Mouse (Mus musculus) midbrain, embryonic 16.5 days (tissue): ENCODE data around the gene Eya2. TPM values are rescaled to one million over a fixed set of nuclear protein-coding genes. Genes with fewer than 3 reads are reported as not detected.

Experiments used
- ATAC-seq: fragments of 200-750 bp; cut with Nextera tagmentation; 2 replicates; pipeline ENCODE4 v1.8.0; 2017; ENCODE audit warnings: moderate TSS enrichment
- H3K27ac ChIP-seq: fragments of 300-500 bp; sonication (generic); 2 replicates; pipeline ENCODE4 v1.5.1; 2014; ENCODE audit warnings: mild to moderate bottlenecking, low read length, mixed read lengths
- H3K27me3 ChIP-seq: fragments of 300-500 bp; sonication (generic); 2 replicates; pipeline ENCODE4 v1.6.1; 2014; ENCODE audit warnings: low read depth, low read length, mixed read lengths; ENCODE audit not compliant: control insufficient read depth, insufficient read depth
- H3K36me3 ChIP-seq: fragments of 300-500 bp; sonication (generic); 2 replicates; pipeline ENCODE4 v1.6.1; 2014; ENCODE audit warnings: mild to moderate bottlenecking, low read length, moderate library complexity, mixed read lengths; ENCODE audit not compliant: control insufficient read depth, insufficient read depth
- H3K4me1 ChIP-seq: fragments of 300-500 bp; sonication (generic); 2 replicates; pipeline ENCODE4 v1.6.1; 2014; ENCODE audit warnings: mild to moderate bottlenecking, low read length, mixed read lengths; ENCODE audit not compliant: control insufficient read depth, insufficient read depth
- H3K4me2 ChIP-seq: fragments of 300-500 bp; sonication (generic); 2 replicates; pipeline ENCODE4 v1.6.1; 2014; ENCODE audit warnings: mild to moderate bottlenecking, low read length, mixed read lengths
- H3K4me3 ChIP-seq: fragments of 300-500 bp; sonication (generic); 2 replicates; pipeline ENCODE4 v1.5.1; 2014; ENCODE audit warnings: low read depth, mild to moderate bottlenecking, low read length, moderate library complexity, mixed read lengths
- H3K9ac ChIP-seq: fragments of 300-500 bp; sonication (generic); 2 replicates; pipeline ENCODE4 v1.6.1; 2014; ENCODE audit warnings: low read depth, low read length, mixed read lengths
- H3K9me3 ChIP-seq: fragments of 300-500 bp; sonication (generic); replicated peaks from 2 replicates; pipeline ENCODE4 v1.6.1; 2014; ENCODE audit warnings: mild to moderate bottlenecking, low read length, mixed read lengths; ENCODE audit not compliant: control insufficient read depth, poor library complexity, severe bottlenecking
- WGBS: fragments of 180-500 bp; shearing (Covaris S2); extraction: QIAGEN DNeasy Blood & Tissue Kit; methylation state at CpG from one replicate; pipeline ENCODE4 v1.1.7; 2014; 5-methylcytosine and 5-hydroxymethylcytosine counted together
- polyA plus RNA-seq: library from polyadenylated mRNA; unstranded; fragments of >200 nt; fragmentation: Nextera tagmentation; extraction: Ambion mirVana; gene quantifications from 2 replicates; pipeline ENCODE4 v1.2.1, GENCODE M21; 2015

The Eya2 gene
- polyA plus RNA-seq, 1 experiment from 2014 or later = 3.6 TPM

DNA sequence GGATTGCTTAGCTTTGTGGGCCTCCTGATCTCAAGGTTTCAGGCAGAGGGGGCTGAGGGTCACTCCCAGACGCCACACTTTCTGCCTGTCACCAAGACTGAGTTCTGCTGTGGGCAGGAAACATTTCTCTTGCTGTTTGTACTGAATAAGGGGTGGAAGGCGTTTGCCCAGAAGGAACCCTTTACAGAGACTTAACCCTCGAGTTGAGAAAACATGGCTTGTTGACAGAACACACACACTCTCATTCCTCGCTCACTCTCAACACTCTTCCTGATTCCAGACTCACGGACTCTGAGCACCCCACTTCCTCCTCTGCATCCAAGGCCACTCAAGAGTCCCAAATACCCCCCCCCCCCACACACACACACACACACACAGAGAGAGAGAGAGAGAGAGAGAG, 3.3 kb downstream of the Eya2 start:
- peaks cover 3% of the 10 kb centered on the region for H3K4me1 ChIP-seq
- 56% methylated on average over 5 of the region's 5 CpGs for WGBS
- no peak overlapping the region for H3K27ac ChIP-seq
- H3K4me3 ChIP-seq = no peak overlapping the region
- peaks cover 19% of the 10 kb centered on the region for H3K27me3 ChIP-seq
- H3K36me3 ChIP-seq = no peaks in the 10 kb centered on the region
- H3K9me3 ChIP-seq = no peaks in the 10 kb centered on the region; the same call in 1 of the 2 replicates
- no peak overlapping the region for H3K4me2 ChIP-seq
- ATAC-seq = no peak
- H3K9ac ChIP-seq = no peak overlapping the region

DNA sequence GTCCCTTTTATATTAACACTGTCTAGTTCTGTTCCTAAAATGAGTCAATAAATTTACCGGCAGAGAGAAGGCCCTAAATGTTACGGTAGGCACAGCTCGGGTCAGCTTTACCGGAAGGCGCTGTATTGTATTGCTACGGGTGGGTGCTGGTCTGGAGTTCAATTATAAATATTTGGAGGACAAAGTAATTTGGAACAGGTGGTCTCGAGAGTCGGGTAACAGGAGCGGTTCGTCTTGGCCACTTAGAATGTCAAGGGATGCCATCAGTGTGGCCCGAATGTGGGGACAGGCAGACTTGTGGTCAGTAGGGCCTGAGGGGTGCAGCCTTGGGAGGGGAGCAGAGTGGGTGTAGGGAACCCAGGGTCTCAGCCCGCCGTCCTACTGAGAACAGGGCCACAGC, 4.7 kb downstream of the Eya2 start:
- Histone ChIP-seq H3K9ac (no peak overlapping the region), H3K4me3 (no peak overlapping the region), H3K36me3 (no peaks in the 10 kb centered on the region), H3K4me2 (no peak overlapping the region), H3K4me1 (peaks cover 3% of the 10 kb centered on the region), H3K27ac (no peak overlapping the region), H3K9me3 (no peaks in the 10 kb centered on the region), H3K27me3 (peaks cover 13% of the 10 kb centered on the region)
- 87% methylated on average over 13 of the region's 13 CpGs for WGBS
- ATAC-seq = no peak

DNA sequence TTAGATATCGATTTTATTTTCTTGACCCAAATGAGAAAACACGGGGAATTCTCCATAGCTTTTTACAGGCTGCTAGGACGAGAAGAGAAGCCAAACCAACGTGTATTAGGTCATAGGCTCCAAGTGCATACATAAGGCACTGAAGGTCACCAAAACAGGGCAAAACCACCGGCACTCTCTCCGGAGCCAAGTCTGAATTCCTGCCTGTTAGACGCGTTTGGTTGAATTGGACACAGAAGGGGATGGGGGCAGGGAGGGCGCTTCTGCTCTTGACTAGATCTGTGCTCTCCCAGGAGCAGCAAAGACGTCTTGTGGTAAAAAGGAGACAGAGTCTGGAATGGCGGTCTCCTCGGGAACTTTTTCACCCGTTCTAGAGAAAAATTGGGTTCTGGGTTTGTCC, 6.1 kb downstream of the Eya2 start:
- H3K9ac ChIP-seq = no peak overlapping the region
- no peaks in the 10 kb centered on the region for H3K4me1 ChIP-seq
- WGBS = 50% methylated on average over 13 of the region's 13 CpGs
- no peak for ATAC-seq
- peaks cover 6% of the 10 kb centered on the region; the same call in 1 of the 2 replicates for H3K27me3 ChIP-seq
- H3K27ac ChIP-seq = no peak overlapping the region
- H3K9me3 ChIP-seq = no peaks in the 10 kb centered on the region
- H3K4me2 ChIP-seq = no peak overlapping the region
- no peaks in the 10 kb centered on the region for H3K36me3 ChIP-seq
- no peak overlapping the region for H3K4me3 ChIP-seq

DNA sequence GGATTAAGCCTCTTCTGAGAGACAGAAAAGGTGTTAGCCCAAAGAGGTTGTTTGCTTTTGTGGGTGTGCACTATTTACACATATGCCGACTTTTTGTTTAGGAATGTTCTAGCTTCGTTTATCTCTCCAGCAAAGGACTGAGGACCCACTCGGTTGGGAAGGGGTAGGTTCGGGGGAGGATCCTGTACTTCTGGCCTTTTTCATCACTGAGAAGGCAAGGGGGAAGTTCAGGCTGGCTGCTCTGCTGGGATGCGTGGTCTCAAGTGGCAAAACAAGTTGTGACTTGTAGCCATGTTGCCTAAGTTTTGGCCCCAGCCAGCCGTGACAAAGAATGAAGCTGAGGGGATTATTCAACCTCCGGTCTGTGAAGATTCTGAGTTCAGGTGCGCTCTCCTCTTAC, 6.8 kb downstream of the Eya2 start:
- Histone ChIP-seq H3K4me2 (no peak overlapping the region), H3K27me3 (peaks cover 6% of the 10 kb centered on the region; the same call in 1 of the 2 replicates), H3K9ac (no peak overlapping the region), H3K9me3 (no peaks in the 10 kb centered on the region), H3K4me1 (no peaks in the 10 kb centered on the region), H3K36me3 (no peaks in the 10 kb centered on the region), H3K27ac (no peak overlapping the region), H3K4me3 (no peak overlapping the region)
- 52% methylated on average over 8 of the region's 8 CpGs for WGBS
- ATAC-seq = no peak

DNA sequence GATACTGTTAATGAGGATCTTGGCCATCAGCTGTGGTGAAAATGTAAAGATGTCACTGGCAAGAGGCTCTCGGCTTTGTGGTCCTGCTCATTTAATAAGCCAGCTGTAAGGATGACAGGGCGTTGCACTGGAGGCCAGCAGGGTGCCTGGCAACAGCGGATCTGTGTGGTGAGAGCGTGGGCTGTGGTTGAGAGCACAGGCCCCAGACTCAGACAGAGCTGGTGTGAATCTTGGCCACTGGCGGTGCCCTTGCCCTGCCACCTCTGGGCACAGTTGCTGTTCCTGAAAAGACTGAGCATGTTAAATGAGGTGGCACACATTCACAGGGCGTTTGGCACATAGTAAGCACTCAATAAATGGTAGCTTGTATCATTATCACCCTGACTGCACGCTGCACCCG, 8.9 kb downstream of the Eya2 start:
- H3K4me3 ChIP-seq = no peak overlapping the region
- H3K9ac ChIP-seq = no peak overlapping the region
- H3K9me3 ChIP-seq = no peaks in the 10 kb centered on the region
- H3K4me1 ChIP-seq = no peaks in the 10 kb centered on the region
- no peaks in the 10 kb centered on the region for H3K36me3 ChIP-seq
- H3K27ac ChIP-seq = no peak overlapping the region
- H3K27me3 ChIP-seq = no peaks in the 10 kb centered on the region
- no peak overlapping the region for H3K4me2 ChIP-seq
- 34% methylated on average over 8 of the region's 8 CpGs for WGBS
- no peak for ATAC-seq

DNA sequence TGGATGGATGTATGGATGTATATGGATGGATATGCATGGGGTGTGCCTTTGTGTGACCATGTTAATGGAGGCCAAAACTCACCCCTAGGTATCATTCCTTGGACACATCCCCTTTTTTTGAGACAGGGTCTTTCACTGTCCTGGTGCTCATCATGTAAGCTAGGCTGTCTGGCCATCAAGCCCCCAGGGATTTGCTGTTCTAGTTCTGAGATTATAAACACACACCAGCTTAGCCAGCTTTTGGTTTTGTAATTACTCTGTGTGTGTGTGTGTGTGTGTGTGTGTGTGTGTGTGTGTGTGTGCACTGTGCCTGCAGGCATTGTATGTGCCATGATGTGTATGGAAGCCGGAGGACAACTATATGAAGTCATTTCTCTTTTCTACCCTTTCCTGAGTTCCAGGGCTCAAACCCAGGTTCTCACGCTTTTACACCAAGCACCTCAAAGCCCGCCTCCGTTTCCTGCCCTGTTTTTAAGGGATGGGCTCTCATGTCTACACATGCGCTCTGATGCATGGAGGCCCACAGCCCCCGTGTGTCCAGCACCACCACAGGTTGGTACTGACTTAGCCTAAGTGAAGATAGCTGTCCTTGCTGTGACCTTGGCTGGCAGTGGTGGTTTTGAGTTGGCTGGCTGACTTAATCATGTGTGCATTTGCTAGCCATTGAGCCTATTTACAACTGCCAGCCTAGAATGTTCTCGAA, 16.9 kb downstream of the Eya2 start:
- no peaks in the 10 kb centered on the region for H3K36me3 ChIP-seq
- H3K9ac ChIP-seq = no peak overlapping the region
- no peaks in the 10 kb centered on the region for H3K27me3 ChIP-seq
- no peaks in the 10 kb centered on the region for H3K4me1 ChIP-seq
- WGBS = 93% methylated on average over 7 of the region's 7 CpGs
- H3K9me3 ChIP-seq = no peaks in the 10 kb centered on the region
- no peak for ATAC-seq
- no peak overlapping the region for H3K4me3 ChIP-seq
- no peak overlapping the region for H3K27ac ChIP-seq
- no peak overlapping the region for H3K4me2 ChIP-seq

DNA sequence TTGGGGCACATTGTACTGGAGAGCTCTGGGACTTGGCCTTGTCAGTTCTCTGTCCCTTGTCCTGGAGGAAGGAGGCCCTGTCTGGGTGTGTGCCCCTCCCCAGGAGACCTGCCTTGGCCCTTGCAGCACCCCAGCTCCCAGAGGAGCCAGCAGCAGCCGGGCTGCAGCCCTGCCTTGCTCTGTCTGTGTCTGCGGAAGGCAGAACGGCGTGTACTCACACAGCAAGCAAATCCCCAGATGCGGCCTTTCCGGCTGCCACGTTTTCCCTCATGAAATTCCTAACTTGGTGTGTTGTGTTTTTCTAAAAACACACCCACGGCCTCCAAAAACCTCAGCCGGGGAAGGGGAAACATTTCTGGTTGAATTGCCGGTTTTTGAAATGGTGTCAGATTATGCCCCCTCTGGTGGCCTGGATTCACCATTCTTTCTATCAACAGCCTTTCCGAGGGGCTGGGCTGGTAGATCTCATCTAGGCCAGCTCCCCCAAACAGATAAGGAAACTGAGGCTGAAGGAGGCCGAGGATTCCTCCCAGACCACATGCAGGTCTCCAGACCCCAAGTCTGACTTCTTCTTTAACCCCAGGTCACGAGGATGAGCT, 19.0 kb downstream of the Eya2 start:
- WGBS = 70% methylated on average over 13 of the region's 13 CpGs
- ATAC-seq = no peak
- Histone ChIP-seq H3K36me3 (no peaks in the 10 kb centered on the region), H3K27ac (no peak overlapping the region), H3K4me1 (no peaks in the 10 kb centered on the region), H3K4me2 (no peak overlapping the region), H3K9me3 (no peaks in the 10 kb centered on the region), H3K27me3 (no peaks in the 10 kb centered on the region), H3K9ac (no peak overlapping the region; the same call in 1 of the 2 replicates), H3K4me3 (no peak overlapping the region)

DNA sequence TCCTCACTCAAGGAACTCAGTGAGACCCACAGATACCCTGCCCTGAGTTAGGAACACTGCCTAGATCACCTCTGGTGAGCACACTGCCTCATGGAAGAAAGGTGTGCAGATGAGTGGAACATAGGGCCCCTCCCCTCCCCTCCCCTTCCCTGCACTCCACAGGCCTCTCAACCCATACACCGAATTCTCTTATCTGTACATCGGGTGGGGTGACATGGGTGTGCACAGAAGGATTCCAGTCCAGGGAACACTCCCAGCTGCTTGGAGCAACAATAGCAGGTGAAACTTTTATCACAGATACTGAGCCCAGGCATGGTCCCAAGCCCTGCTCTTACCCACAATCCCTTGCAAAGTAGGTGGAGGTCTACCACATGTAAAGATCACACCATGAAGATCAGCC, 26.7 kb downstream of the Eya2 start:
- H3K9me3 ChIP-seq = no peaks in the 10 kb centered on the region
- no peak overlapping the region for H3K27ac ChIP-seq
- H3K27me3 ChIP-seq = no peaks in the 10 kb centered on the region
- no peak overlapping the region for H3K9ac ChIP-seq
- 87% methylated on average over 2 of the region's 2 CpGs for WGBS
- no peaks in the 10 kb centered on the region for H3K4me1 ChIP-seq
- H3K4me2 ChIP-seq = no peak overlapping the region
- no peaks in the 10 kb centered on the region for H3K36me3 ChIP-seq
- H3K4me3 ChIP-seq = no peak overlapping the region
- no peak for ATAC-seq

DNA sequence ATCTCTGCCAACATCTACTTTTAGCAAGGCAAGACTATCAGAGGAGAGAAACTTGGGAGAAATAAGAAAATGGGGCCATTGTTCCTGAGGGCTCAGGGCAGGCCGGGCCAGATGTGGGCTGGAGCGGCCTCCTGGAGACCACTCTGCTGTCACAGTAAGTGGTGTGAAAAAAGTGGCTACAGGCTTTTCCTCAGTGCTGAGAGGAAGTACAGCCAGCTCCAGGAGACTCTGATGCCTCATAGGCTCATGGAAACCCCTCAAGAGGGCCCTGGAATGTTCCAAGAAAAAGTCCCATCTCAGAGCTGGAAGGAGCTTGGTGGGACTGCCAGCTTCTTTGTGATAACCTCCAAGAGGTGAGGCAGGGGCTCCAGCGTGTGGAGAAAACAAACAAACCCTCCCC, 27.8 kb downstream of the Eya2 start:
- no peak for ATAC-seq
- Histone ChIP-seq H3K9ac (no peak overlapping the region), H3K27ac (no peak overlapping the region), H3K36me3 (no peaks in the 10 kb centered on the region), H3K27me3 (no peaks in the 10 kb centered on the region), H3K4me1 (no peaks in the 10 kb centered on the region), H3K9me3 (no peaks in the 10 kb centered on the region), H3K4me3 (no peak overlapping the region), H3K4me2 (no peak overlapping the region)
- WGBS = 59% methylated on average over 3 of the region's 3 CpGs
